In the genomic region with DNA sequence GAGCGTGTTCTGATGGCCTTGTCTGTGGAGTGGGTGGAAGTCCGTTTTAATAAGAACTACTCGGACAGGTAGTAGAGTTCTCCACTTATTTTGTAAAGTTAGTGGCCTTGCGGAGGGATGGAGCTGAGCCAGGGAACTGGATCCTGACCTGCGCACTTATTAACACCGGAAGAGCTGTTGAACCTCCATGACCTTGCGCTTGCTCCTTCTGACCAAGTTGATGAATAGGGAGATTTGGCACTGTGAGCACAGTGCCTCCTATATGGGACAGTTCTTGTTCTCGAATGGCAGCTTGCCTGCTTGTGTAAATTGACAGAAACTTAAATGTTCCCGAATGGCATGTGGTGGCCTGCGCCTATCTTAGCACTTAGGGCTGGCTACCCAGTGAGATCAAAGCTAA, we compare ENCODE assay signal across 9 mouse cellular contexts. TPM values are rescaled to one million over a fixed set of nuclear protein-coding genes. Genes with fewer than 3 reads are reported as not detected.
DNase-seq lines count a peak whose midpoint lies in the region; ATAC-seq lines count a peak whose summit lies in the region.
"Had no signal": no experiment of that assay in that cellular context is flagged by ENCODE, and none has a peak within 500 bp of the region (broad histone marks: within the 10 kb centered on the region; RNA-seq: fewer than 3 reads in every experiment).

No protein-coding gene starts in this region.

- WGBS in hindbrain, embryonic 12.5 days, result 89% methylated on average over 10 of the region's 10 CpGs
- 87% methylated on average over 10 of the region's 10 CpGs for WGBS in hindbrain, embryonic 14.5 days
- WGBS in kidney, embryonic 14.5 days, result 81% methylated on average over 10 of the region's 10 CpGs
- 93% methylated on average over 10 of the region's 10 CpGs for WGBS in midbrain, embryonic 14.5 days

- no peaks in the 10 kb centered on the region for H3K27me3 ChIP-seq in hindbrain, embryonic 12.5 days
- no peaks in the 10 kb centered on the region for H3K27me3 ChIP-seq in hindbrain, embryonic 14.5 days (ENCODE audit: control insufficient read depth, insufficient read depth, low read length)
- H3K27me3 ChIP-seq in kidney, embryonic 14.5 days (ENCODE audit: control insufficient read depth, insufficient read depth, low read length), result no peaks in the 10 kb centered on the region
- no peaks in the 10 kb centered on the region for H3K27me3 ChIP-seq in midbrain, embryonic 14.5 days (ENCODE audit: control insufficient read depth, insufficient read depth, low read length)

- intact Hi-C loops in gastrocnemius, postnatal 36 days (cut with DNase I), result no loop called here

- no peak for DNase-seq in hindbrain, embryonic 14.5 days (ENCODE audit: low spot score)
- DNase-seq in adrenal gland, postnatal 10 days, result peak; percentile 61
- DNase-seq in midbrain, embryonic 14.5 days, result no peak
- no peak for DNase-seq in gastrocnemius, postnatal 36 days
- DNase-seq in cerebellum, adult 11 months, result no peak
- no peak for DNase-seq in embryo, embryonic 9.5 days (ENCODE audit: extremely low spot score)

- H3K4me1 ChIP-seq in hindbrain, embryonic 12.5 days, result peaks cover 17% of the 10 kb centered on the region
- H3K4me1 ChIP-seq in hindbrain, embryonic 14.5 days (replicated peaks; ENCODE audit: control insufficient read depth, insufficient read depth, low read length), result peaks cover 19% of the 10 kb centered on the region
- peaks cover 4% of the 10 kb centered on the region for H3K4me1 ChIP-seq in kidney, embryonic 14.5 days (ENCODE audit: control insufficient read depth, insufficient read depth, low read length)
- H3K4me1 ChIP-seq in midbrain, embryonic 14.5 days (ENCODE audit: control insufficient read depth, insufficient read depth, low read length), result peaks cover 5% of the 10 kb centered on the region; the same call in 1 of the 2 replicates

- H3K9me3 ChIP-seq in hindbrain, embryonic 12.5 days (replicated peaks), result no peaks in the 10 kb centered on the region
- no peaks in the 10 kb centered on the region for H3K9me3 ChIP-seq in hindbrain, embryonic 14.5 days (ENCODE audit: control insufficient read depth, low read length)
- H3K9me3 ChIP-seq in kidney, embryonic 14.5 days (ENCODE audit: control insufficient read depth, low read length), result no peaks in the 10 kb centered on the region
- no peaks in the 10 kb centered on the region for H3K9me3 ChIP-seq in midbrain, embryonic 14.5 days (ENCODE audit: control insufficient read depth, low read length)

- H3K4me3 ChIP-seq in hindbrain, embryonic 12.5 days, result no peak overlapping the region
- H3K4me3 ChIP-seq in hindbrain, embryonic 14.5 days (replicated peaks; ENCODE audit: low read length), result no peak overlapping the region
- peak overlapping the region; percentile 73; the same call in 1 of the 2 replicates for H3K4me3 ChIP-seq in kidney, embryonic 14.5 days (ENCODE audit: low read length)
- H3K4me3 ChIP-seq in midbrain, embryonic 14.5 days (replicated peaks; ENCODE audit: low read depth, low read length), result no peak overlapping the region

- H3K9ac ChIP-seq in hindbrain, embryonic 12.5 days, result no peak overlapping the region
- H3K9ac ChIP-seq in hindbrain, embryonic 14.5 days, result no peak overlapping the region; the same call in 1 of the 2 replicates
- H3K9ac ChIP-seq in kidney, embryonic 14.5 days (ENCODE audit: low read depth, low read length), result peak overlapping the region; percentile 73; the same call in 1 of the 2 replicates
- H3K9ac ChIP-seq in midbrain, embryonic 14.5 days (replicated peaks; ENCODE audit: low read length), result no peak overlapping the region

- no peak for ATAC-seq in hindbrain, embryonic 12.5 days (ENCODE audit: low FRiP score)
- no peak for ATAC-seq in hindbrain, embryonic 14.5 days (ENCODE audit: low FRiP score)
- no peak for ATAC-seq in kidney, embryonic 14.5 days (ENCODE audit: low FRiP score, low TSS enrichment)
- ATAC-seq in midbrain, embryonic 14.5 days (ENCODE audit: low FRiP score, low TSS enrichment), result no peak

- no peak overlapping the region for H3K27ac ChIP-seq in hindbrain, embryonic 12.5 days
- H3K27ac ChIP-seq in hindbrain, embryonic 14.5 days, result no peak overlapping the region
- no peak overlapping the region for H3K27ac ChIP-seq in kidney, embryonic 14.5 days (ENCODE audit: low read depth, low read length)
- H3K27ac ChIP-seq in midbrain, embryonic 14.5 days (replicated peaks; ENCODE audit: low read depth, low read length), result no peak overlapping the region

- H3K36me3 ChIP-seq in hindbrain, embryonic 12.5 days, result peaks cover 5% of the 10 kb centered on the region; the same call in 1 of the 2 replicates
- H3K36me3 ChIP-seq in hindbrain, embryonic 14.5 days (replicated peaks; ENCODE audit: control insufficient read depth, insufficient read depth), result 0 out of 2 replicates have a peak, but pooled peaks cover 14% of the 10 kb centered on the region
- peaks cover 6% of the 10 kb centered on the region; the same call in 1 of the 2 replicates for H3K36me3 ChIP-seq in kidney, embryonic 14.5 days (ENCODE audit: control insufficient read depth, insufficient read depth, low read length)
- H3K36me3 ChIP-seq in midbrain, embryonic 14.5 days (ENCODE audit: control insufficient read depth, insufficient read depth, low read length), result 0 out of 2 replicates have a peak, but pooled peaks cover 4% of the 10 kb centered on the region

- peak overlapping the region; percentile 70 for H3K4me2 ChIP-seq in hindbrain, embryonic 12.5 days (replicated peaks)
- H3K4me2 ChIP-seq in hindbrain, embryonic 14.5 days (replicated peaks), result no peak overlapping the region; the same call in 1 of the 2 replicates
- peak overlapping the region; percentile 51; the same call in 1 of the 2 replicates for H3K4me2 ChIP-seq in kidney, embryonic 14.5 days (replicated peaks; ENCODE audit: low read depth, low read length)
- H3K4me2 ChIP-seq in midbrain, embryonic 14.5 days (ENCODE audit: low read length), result peak overlapping the region; percentile 71

RNA-seq across cellular contexts. Expression of a gene that starts 1.5 kb away (rescaled TPM):
- 45.7 and 53.1 TPM in 2 replicates for polyA plus RNA-seq in hindbrain, embryonic 12.5 days (2016; fragmentation: Nextera tagmentation; extraction: Ambion mirVana)
- 73.9 and 82.1 TPM in 2 replicates for polyA plus RNA-seq in hindbrain, embryonic 14.5 days (2014; fragmentation: Nextera tagmentation; extraction: Ambion mirVana)
- 10 to 100 TPM; 22.6 to 26.6 TPM for total RNA-seq in adrenal gland, postnatal 10 days (2021)
- polyA plus RNA-seq in kidney, embryonic 14.5 days (2014; fragmentation: Nextera tagmentation; extraction: Ambion mirVana), result 38.0 and 46.3 TPM in 2 replicates
- polyA plus RNA-seq in midbrain, embryonic 14.5 days (2014; fragmentation: Nextera tagmentation; extraction: Ambion mirVana), result 69.4 and 75.3 TPM in 2 replicates
- 1 to 10 TPM; 5.1 to 5.5 TPM for total RNA-seq in gastrocnemius, postnatal 36 days (2021)

RNA-seq across cellular contexts. Expression of a gene that starts 40.7 kb away (rescaled TPM):
- polyA plus RNA-seq in hindbrain, embryonic 12.5 days (2016; fragmentation: Nextera tagmentation; extraction: Ambion mirVana), result 32.3 and 32.9 TPM in 2 replicates
- polyA plus RNA-seq in hindbrain, embryonic 14.5 days (2014; fragmentation: Nextera tagmentation; extraction: Ambion mirVana), result 31.8 and 37.3 TPM in 2 replicates
- 10 to 100 TPM; 16.4 to 22.3 TPM for total RNA-seq in adrenal gland, postnatal 10 days (2021)
- 17.3 and 27.8 TPM in 2 replicates for polyA plus RNA-seq in kidney, embryonic 14.5 days (2014; fragmentation: Nextera tagmentation; extraction: Ambion mirVana)
- 19.6 and 34.4 TPM in 2 replicates for polyA plus RNA-seq in midbrain, embryonic 14.5 days (2014; fragmentation: Nextera tagmentation; extraction: Ambion mirVana)
- 10 to 100 TPM; 14.4 to 15.1 TPM for total RNA-seq in gastrocnemius, postnatal 36 days (2021)

RNA-seq across cellular contexts. Expression of a gene that starts 53.5 kb away (rescaled TPM):
- polyA plus RNA-seq in hindbrain, embryonic 12.5 days (2016; fragmentation: Nextera tagmentation; extraction: Ambion mirVana), result not detected in 2 replicates
- not detected in 2 replicates for polyA plus RNA-seq in hindbrain, embryonic 14.5 days (2014; fragmentation: Nextera tagmentation; extraction: Ambion mirVana)
- not detected for total RNA-seq in adrenal gland, postnatal 10 days (2021)
- polyA plus RNA-seq in kidney, embryonic 14.5 days (2014; fragmentation: Nextera tagmentation; extraction: Ambion mirVana), result not detected in 2 replicates
- polyA plus RNA-seq in midbrain, embryonic 14.5 days (2014; fragmentation: Nextera tagmentation; extraction: Ambion mirVana), result not detected in 2 replicates
- not detected for total RNA-seq in gastrocnemius, postnatal 36 days (2021)
- total RNA-seq: adrenal gland, adult 18-20 months had no signal
